Mouse (Mus musculus) layer of hippocampus, adult 8-10 months (tissue): ENCODE measurements around the gene Grin2c. TPM values are rescaled to one million over a fixed set of nuclear protein-coding genes. Genes with fewer than 3 reads are reported as not detected.

Experiments used
- DNase-seq, 2 experiments: peaks; one replicate each; pipeline ENCODE4 v3.0.0; 2022; ENCODE audit warnings: low spot score in 2 of 2
- total RNA-seq, 4 experiments: library from RNA; stranded (reverse); gene quantifications; 2 replicates each; pipeline ENCODE4 v1.2.4; 2022

Gene Grin2c
- total RNA-seq, 4 experiments from 2014 or later = 42.3 to 48.8 (median 44.6) TPM

DNA sequence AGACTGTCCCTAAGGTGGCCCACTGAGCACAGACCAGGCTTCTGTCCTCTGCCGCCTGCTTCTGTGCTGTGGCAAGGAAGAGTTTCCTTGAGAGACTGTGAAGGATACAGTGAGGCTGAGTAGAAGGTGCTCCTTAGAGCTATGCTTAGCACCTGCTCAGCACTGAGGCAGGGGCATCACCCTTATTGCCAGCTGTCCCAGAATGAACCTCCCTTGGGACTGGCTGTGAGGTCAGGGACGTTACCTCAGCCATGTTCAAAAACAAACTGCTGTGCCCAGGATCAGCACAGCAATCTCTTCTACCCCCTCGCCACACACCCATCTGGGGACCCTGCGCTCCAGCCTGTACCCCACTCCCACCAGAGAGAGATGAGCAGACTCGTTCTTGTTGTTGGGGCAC, 34.2 kb downstream of the Grin2c start:
- no peak for DNase-seq

DNA sequence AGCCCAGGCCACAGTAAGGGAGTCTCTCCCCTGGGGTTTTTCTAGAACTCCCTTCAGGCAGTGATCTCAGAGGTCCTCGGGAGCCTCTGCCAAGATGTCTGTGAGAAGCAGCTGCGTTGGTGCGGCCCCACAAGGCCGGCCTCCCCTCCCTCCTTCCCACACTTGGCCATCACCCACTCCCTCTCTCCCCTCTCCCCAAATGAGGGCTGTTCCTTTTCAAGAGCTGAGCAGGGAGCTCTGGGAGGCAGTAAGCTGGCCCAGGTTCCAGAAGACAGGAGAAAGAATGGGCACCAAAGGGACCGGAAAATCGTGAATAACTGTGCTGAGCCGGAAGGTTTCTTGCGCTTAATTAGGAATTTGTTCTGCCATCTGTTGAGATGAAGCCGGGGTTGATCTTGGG, 35.1 kb downstream of the Grin2c start:
- DNase-seq = peak; percentile 35 to 47

DNA sequence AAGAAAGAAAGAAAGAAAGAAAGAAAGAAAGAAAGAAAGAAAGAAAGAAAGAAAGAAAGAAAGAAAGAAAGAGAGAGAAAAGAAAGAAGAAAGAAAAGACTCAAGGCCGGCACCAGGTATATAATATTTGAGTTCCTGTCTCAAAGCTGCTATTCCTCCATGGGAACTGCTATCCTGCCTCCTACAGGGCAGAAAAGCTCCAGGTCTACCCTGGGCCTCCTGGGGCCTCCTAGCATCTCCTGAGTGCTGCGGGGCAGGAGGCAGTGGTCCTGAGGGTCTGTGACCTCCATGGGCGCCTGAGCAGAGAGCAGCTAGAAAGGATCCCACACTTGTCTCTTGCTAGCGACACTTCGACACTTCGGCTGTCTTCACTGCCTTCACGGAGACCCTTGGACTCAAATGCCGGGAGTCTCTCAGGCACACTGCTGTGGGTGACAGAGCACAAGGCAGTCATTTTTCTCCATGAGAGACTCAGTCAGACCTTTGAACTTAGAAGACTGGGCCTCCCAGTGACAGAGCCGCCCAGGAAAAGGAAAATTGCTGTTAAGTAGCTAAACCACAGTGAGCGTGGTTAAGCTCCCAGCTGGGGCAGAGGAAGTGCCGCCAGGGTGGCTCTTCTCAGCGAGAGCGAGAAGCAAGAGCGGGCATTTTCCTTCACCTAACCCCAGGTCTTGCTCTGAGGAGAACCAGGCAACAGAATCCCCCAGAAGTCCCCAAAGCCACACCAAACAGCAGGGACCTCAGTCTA, 35.7 kb downstream of the Grin2c start:
- DNase-seq = no peak

DNA sequence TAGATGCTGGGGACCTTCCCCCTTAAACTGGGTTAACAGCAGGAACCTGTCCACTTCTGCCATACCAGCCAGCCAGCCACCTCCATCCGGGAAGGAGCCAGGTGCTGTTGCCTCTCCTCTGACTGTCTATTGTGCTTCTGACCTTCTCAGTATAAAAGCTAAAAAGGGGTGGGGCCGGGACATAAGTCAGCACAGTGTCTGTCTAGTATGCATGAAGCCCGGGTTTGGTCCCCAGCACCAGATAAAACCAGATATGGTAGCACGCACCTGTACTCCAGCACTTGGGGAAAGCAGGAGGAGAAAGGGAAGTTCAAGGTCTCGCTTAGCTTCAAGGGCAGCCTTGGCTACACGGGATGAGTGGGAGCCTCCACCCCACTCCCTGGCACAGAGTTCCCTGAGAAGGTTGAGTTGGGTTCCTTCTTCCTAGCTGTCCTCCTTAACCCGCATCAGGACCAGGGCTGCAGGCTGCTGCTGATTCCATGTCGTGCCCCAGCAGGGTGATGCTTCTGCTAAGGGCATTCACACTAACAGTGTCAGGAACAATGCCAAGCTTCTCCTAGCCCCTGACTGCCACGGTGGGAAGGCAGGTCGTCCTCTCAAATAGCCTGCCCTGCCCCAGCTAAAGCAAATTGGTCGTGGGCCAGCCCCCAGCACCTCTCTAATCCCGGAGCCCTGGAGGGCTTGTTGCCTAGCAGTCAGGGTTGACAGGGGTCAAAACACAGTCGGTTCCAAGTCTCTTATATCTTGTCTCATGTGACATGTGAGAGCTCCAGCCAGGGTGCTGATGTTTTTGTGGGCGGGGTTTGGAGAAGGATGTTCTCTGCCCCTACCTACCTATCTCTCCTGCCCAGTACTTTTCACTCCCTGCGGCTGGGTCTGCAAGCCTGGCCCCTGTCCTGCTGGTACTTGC, 37.8 kb downstream of the Grin2c start:
- no peak for DNase-seq

DNA sequence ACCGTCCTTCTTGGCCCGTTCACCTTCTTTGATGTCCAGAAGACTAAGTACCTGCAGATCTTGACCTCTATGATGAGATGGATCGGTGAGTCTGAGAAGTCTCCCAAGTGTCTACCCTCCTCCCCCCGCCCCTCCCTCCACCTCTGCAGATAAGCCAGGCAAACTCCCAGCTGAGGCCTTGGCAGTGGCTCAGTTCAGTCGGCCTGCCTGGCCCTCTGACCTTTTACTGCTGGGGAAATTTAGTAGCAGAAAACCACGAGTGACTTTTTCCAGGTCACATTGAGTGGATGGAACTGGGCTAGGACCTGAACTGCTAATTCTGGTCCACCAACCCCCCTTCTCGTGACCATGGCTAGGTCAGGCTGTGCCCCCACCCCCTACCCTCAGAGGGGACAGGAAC, 38.6 kb downstream of the Grin2c start:
- no peak for DNase-seq

DNA sequence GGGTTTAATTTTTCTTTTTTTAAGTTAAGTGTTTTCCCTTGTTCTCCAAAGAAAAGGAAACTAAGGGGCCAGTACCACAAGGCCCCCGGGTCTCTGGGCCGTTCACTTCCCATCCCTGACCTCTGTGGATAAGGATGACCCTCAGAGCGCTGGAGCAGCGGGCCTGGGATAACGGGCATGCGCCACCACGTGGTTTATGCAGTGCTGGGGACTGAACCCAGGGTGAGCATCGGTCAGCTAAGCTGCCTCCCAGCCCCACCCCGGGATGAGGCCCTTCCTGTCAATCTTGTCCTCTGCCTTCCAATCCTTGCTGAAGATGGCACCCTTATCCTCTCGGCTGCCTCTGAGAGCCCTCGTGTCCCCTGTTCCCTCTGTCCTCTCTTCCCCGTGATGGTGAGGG, 39.4 kb downstream of the Grin2c start:
- DNase-seq = no peak

DNA sequence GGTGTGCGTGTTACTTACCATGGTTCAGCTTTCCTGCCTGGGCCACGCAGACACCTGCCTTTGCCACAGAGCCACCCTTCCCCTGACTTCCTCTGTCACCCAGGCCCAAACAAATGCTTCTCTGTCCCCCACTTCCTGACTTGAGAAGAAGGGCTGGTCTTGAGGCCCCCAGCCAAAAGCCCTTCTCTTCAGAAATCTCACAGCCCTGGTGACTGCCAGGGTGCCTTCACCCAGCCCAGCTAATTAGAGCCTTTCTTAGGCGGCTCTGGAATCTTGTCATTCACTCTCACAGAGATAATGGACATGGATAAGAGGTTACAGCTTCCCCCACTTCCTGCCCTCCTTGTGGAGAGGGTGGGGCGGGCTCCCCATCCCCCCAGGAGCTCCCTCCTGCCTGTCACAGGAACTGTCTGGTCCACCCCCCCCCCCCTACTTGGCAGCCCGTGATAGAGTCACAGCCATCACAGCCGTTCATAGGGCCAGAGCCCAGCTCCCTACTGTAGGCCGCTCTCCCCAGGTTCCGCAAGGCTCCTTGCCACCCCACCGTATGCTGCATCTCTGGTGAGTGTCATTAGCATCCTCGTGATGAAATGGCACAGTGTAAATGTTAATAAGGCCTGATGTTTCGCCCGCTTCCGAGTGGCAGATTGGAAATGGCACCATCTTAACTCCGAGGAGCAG, 40.1 kb downstream of the Grin2c start:
- DNase-seq = no peak

DNA sequence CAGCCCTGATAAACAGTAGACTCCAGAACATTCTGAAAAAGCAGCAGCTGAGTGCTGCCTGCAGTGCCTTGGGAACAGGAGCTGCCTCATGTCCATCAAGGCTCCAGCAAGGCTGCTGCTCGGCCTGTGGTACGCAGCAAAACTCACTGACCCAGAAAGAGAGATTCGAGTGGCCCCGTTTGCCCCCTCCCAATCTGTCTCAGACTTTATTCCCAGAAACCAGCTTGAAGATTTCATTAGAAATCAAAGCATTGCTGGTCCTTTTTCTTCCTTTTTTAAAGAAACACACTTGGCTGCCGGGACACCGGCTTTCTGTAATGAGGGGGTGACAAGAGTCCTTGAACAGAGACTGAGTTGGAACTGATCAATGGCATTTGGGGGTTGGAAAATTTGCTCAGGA, 41.7 kb downstream of the Grin2c start:
- peak in 1 of 2 experiments; percentile 40 for DNase-seq

DNA sequence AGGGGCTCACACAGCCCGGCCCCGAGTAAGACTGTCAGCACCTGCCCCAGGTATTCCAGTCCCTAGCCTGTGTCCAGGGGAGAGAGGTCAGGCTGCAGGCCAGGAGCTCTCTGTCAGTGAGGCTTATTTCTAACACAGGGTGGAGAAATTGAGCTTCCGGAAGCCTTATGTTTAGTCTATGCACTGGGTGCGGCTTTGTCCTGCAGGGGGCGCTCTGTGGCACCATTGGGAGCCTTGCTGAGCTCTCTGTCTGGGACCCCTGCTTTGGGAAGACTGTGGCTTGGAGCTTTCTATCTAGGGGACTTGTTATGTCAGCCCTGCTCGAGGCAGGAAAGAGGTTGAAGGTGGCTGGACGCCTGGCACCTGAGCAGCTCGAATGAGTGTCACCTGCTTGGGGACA, 42.2 kb downstream of the Grin2c start:
- DNase-seq = peak in 1 of 2 experiments; percentile 61

DNA sequence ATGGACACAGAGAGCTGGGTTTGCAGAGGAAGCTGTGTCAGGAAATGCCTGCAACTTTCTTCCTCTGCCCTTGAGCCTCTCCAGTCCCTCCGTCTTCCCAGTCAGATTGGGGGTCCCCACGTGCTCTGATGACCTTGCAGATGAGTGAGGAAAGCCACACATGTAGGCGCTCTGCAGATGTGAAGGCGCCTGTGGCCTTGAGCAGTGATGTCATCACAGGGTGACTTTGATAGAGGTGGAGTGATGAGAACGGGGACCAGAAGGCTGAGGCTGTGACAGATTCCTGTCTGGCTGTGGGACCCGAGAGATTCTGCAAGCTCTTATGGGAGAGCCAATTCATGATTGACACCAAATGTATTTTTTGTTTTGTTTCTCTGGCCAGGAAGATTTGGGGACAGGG, 43.2 kb downstream of the Grin2c start:
- no peak for DNase-seq

DNA sequence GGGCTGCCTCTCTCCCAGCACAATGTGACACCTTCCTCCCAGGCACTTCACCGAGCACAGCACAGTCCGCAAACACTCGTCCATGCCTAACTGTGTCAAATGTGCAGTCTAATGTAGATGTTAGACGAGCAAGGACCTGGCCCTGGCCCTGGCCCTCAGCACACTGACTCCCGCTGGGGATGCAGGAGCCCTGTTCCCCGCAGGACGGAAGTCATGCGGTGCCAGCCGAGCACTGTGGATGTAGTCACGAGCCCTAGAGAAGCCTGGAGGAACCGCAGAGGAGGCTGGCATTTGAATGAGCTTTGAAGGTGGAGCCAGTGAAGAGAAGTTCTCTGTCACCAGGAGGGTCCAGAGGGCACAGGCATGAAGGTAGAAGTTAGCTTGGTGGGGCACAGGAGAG, 43.6 kb downstream of the Grin2c start:
- DNase-seq = no peak

DNA sequence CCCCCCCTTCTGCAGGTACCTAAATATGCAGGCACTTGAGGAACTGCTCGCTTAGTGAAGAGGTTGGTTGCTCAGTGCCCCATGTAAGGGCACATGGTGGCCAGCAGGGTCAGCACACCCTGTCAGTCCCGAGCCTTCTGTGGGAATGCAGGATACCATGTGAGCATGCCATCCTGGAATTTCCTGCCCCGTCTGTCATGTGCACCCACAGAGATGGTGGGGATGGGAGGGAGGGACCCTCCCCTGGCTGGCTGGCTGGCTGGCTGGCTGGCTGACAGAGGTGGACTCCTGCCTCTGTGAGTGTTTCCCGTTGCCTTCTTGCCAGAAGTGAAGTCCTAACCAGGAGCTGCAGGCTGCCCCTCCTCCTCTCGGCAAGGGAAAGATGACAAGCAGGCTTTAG, 44.5 kb downstream of the Grin2c start:
- DNase-seq = no peak

DNA sequence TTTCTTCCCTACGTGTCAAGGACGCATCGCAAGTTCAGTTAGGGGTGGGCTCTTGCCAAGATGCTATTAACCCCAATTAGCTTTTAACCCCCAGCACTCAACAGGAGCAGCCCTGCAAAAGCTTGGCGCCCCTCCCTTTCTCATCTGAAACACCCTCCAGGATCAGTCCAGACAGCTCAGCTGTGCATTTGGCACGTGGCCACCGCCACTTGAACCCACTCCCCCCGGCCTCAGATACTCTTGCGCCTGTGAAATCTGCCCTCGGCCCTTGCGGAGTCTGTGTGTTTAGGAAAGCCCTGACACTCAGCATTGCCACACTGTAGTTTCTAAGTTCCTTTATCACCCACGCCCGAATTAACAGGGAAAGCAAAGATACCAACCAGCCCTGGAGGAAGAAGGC, 45.0 kb downstream of the Grin2c start:
- no peak for DNase-seq

DNA sequence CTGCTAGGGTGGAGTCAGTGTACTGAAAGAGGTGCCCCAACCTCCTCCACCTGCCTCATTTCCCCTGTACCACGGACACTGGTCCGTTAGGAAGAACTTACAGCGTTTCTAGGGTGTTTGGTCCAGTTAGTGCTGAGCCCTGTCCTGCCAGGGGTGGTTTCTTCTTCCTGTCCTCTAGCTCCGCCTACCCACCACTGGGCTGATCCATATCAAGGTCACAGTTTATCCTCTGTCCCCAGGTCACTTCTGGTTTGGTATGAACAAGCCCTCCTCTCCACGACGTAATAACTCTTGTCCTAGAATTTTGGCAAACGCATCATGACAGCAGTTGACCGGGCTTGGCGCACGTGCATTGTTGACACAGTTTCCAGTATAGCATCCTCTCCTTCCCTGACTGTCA, 47.4 kb downstream of the Grin2c start:
- DNase-seq = no peak

GRCm38 (mm10) chr11:115219263-115219662, 47.8 kb downstream of the Grin2c start:
- no peak for DNase-seq

- no peak for DNase-seq
Observed at GRCm38 (mm10) chr11:115217439-115218410, 49.3 kb downstream of the Grin2c start.

GRCm38 (mm10) chr11:115215123-115215522, 51.9 kb downstream of the Grin2c start:
- DNase-seq = no peak

DNA sequence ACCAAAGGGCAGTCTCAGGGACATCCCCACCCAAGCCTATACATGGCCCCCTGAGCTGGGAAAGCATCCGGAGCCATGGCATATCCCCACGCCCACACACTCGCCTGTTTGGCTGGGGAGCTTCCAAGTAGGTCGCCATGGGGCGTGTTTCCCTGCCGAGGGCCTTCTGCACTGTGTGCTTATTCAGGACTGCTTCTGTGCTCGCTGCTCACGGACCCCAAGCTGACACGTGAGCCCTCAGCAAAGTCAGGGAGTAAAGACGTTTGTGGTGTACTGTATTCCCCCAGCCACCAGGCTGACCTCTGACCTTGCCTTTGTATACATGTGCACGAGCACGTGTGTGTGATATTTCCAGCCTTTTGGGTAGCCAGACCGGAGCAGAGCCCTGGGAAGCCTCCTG, 54.9 kb downstream of the Grin2c start:
- no peak for DNase-seq

DNA sequence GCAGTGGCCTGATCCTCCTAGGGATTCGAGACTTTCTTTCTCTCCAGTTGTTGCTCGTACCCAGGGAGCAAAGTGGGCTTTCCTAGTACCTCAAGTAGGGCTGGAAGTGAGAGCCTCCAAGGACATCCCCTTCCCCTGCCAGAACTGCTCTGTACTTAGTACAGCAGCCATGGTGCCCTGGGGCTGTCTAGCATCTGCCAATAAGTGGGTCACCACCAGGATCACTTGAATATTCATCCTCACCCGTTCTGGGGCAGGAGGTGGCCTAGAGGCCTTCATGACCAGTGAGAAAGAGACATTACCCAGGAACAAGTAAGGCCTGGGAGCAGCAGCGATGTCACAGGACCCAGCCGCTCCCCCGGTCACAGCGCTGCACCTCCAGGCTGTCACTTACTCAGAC, 57.1 kb downstream of the Grin2c start:
- no peak for DNase-seq

GRCm38 (mm10) chr11:115208776-115209732, 58.0 kb downstream of the Grin2c start:
- no peak for DNase-seq
